Mouse (Mus musculus) intestine, embryonic 14.5 days (tissue): ENCODE results near the gene Irf8. TPM values are rescaled to one million over a fixed set of nuclear protein-coding genes. Genes with fewer than 3 reads are reported as not detected.

Source experiments
- ATAC-seq: fragments of 200-750 bp; cut with Nextera tagmentation; replicated peaks from 2 replicates; pipeline ENCODE4 v1.8.0; 2017; ENCODE audit warnings: low read depth, moderate number of reproducible peaks, moderate TSS enrichment, moderate library complexity; ENCODE audit not compliant: low FRiP score, low TSS enrichment
- DNase-seq: peaks from one replicate; pipeline ENCODE4 v3.0.0-alpha.2; 2018; ENCODE audit warnings: low spot score
- H3K27ac ChIP-seq: fragments of 300-500 bp; sonication (generic); 2 replicates; pipeline ENCODE4 v1.5.1; 2014; ENCODE audit warnings: low read depth, mild to moderate bottlenecking, control low read depth
- H3K27me3 ChIP-seq: fragments of 300-500 bp; sonication (generic); replicated peaks from 2 replicates; pipeline ENCODE4 v1.6.1; 2014; ENCODE audit warnings: low read length, control low read depth; ENCODE audit not compliant: control insufficient read depth, insufficient read depth
- H3K36me3 ChIP-seq: fragments of 300-500 bp; sonication (generic); 2 replicates; pipeline ENCODE4 v1.6.1; 2014; ENCODE audit warnings: low read length, control low read depth; ENCODE audit not compliant: control insufficient read depth, insufficient read depth
- H3K4me1 ChIP-seq: fragments of 300-500 bp; sonication (generic); replicated peaks from 2 replicates; pipeline ENCODE4 v1.6.1; 2014; ENCODE audit warnings: low read length, control low read depth, mixed read lengths; ENCODE audit not compliant: control insufficient read depth, insufficient read depth
- H3K4me2 ChIP-seq: fragments of 300-500 bp; sonication (generic); 2 replicates; pipeline ENCODE4 v1.6.1; 2014; ENCODE audit warnings: low read length
- H3K4me3 ChIP-seq: fragments of 300-500 bp; sonication (generic); 2 replicates; pipeline ENCODE4 v1.5.1; 2014; ENCODE audit warnings: low read depth, low read length, control low read depth, mixed read lengths
- H3K9ac ChIP-seq: fragments of 300-500 bp; sonication (generic); 2 replicates; pipeline ENCODE4 v1.6.1; 2014; ENCODE audit warnings: mild to moderate bottlenecking, low read length
- H3K9me3 ChIP-seq: fragments of 300-500 bp; sonication (generic); 2 replicates; pipeline ENCODE4 v1.6.1; 2016; ENCODE audit warnings: low read length, control low read depth; ENCODE audit not compliant: control insufficient read depth
- WGBS: fragments of 180-500 bp; shearing (Covaris S2); extraction: QIAGEN DNeasy Blood & Tissue Kit; methylation state at CpG from one replicate; pipeline ENCODE4 v1.1.7; 2014; 5-methylcytosine and 5-hydroxymethylcytosine counted together
- polyA plus RNA-seq: library from polyadenylated mRNA; unstranded; fragments of >200 nt; fragmentation: Nextera tagmentation; extraction: Ambion mirVana; gene quantifications from 2 replicates; pipeline ENCODE4 v1.2.1, GENCODE M21; 2014

Gene Irf8
- polyA plus RNA-seq, 1 experiment from 2014 or later = 32.2 TPM

- H3K27me3 ChIP-seq = no peaks in the 10 kb centered on the region
- no peaks in the 10 kb centered on the region for H3K4me1 ChIP-seq
- 55% methylated on average over 5 of the region's 5 CpGs for WGBS
- no peaks in the 10 kb centered on the region for H3K9me3 ChIP-seq
- ATAC-seq (no peak), DNase-seq (no peak)
- no peak overlapping the region for H3K9ac ChIP-seq
- no peak overlapping the region for H3K27ac ChIP-seq
- H3K4me3 ChIP-seq = no peak overlapping the region
- no peak overlapping the region for H3K4me2 ChIP-seq
- no peaks in the 10 kb centered on the region for H3K36me3 ChIP-seq
Observed at GRCm38 (mm10) chr8:120763267-120763666, 27.1 kb downstream of the Irf8 start.

- Histone ChIP-seq H3K4me3 (no peak overlapping the region), H3K9me3 (no peaks in the 10 kb centered on the region), H3K4me2 (no peak overlapping the region), H3K4me1 (no peaks in the 10 kb centered on the region; the same call in 1 of the 2 replicates), H3K36me3 (no peaks in the 10 kb centered on the region), H3K27me3 (no peaks in the 10 kb centered on the region), H3K9ac (no peak overlapping the region), H3K27ac (no peak overlapping the region)
- DNase-seq (no peak), ATAC-seq (no peak)
Observed at GRCm38 (mm10) chr8:120764638-120765037, 28.5 kb downstream of the Irf8 start.

- Histone ChIP-seq H3K27me3 (no peaks in the 10 kb centered on the region), H3K36me3 (no peaks in the 10 kb centered on the region), H3K9me3 (no peaks in the 10 kb centered on the region), H3K4me3 (no peak overlapping the region), H3K27ac (no peak overlapping the region), H3K9ac (no peak overlapping the region), H3K4me2 (no peak overlapping the region), H3K4me1 (no peaks in the 10 kb centered on the region; the same call in 1 of the 2 replicates)
- DNase-seq (no peak), ATAC-seq (no peak)
- 52% methylated on average over 3 of the region's 3 CpGs for WGBS
Observed at GRCm38 (mm10) chr8:120766622-120767021, 30.5 kb downstream of the Irf8 start.

- Histone ChIP-seq H3K4me3 (no peak overlapping the region), H3K4me2 (no peak overlapping the region), H3K4me1 (no peaks in the 10 kb centered on the region; the same call in 1 of the 2 replicates), H3K36me3 (no peaks in the 10 kb centered on the region), H3K27ac (no peak overlapping the region), H3K9ac (no peak overlapping the region), H3K9me3 (no peaks in the 10 kb centered on the region), H3K27me3 (no peaks in the 10 kb centered on the region)
- DNase-seq (no peak), ATAC-seq (no peak)
- 70% methylated on average over 12 of the region's 12 CpGs for WGBS
Observed at GRCm38 (mm10) chr8:120768454-120769218, 32.5 kb downstream of the Irf8 start.

GRCm38 (mm10) chr8:120777184-120777583, 41.0 kb downstream of the Irf8 start:
- Histone ChIP-seq H3K9ac (no peak overlapping the region), H3K27ac (no peak overlapping the region), H3K36me3 (no peaks in the 10 kb centered on the region), H3K4me2 (no peak overlapping the region), H3K4me1 (no peaks in the 10 kb centered on the region), H3K4me3 (no peak overlapping the region), H3K9me3 (no peaks in the 10 kb centered on the region), H3K27me3 (no peaks in the 10 kb centered on the region)
- ATAC-seq (no peak), DNase-seq (no peak)
- 92% methylated on average over 10 of the region's 10 CpGs for WGBS

DNA sequence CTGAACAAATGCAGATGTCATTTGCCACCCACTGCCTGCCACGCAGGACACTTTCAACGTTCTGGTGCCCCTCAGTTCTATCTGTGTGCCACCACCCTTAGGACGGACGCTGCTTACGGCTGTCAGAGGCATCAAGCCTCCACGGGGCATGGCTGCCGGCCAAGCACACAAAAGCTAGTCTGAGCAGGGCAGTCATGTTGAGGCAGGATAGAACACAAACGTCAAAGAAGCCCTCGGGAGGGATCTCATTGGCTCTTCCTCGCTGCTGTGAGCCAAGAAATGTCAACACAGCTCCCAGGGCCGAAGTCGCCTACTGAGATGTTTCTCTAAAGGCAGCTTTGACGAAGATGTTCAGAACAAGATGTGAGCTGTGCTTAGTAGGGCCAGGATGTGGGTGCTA, 41.6 kb downstream of the Irf8 start:
- Histone ChIP-seq H3K27me3 (no peaks in the 10 kb centered on the region), H3K27ac (no peak overlapping the region), H3K4me2 (no peak overlapping the region), H3K9me3 (no peaks in the 10 kb centered on the region), H3K36me3 (no peaks in the 10 kb centered on the region), H3K9ac (no peak overlapping the region), H3K4me3 (no peak overlapping the region), H3K4me1 (no peaks in the 10 kb centered on the region)
- no peak for DNase-seq
- 56% methylated on average over 13 of the region's 13 CpGs for WGBS
- no peak for ATAC-seq

GRCm38 (mm10) chr8:120779106-120779505, 42.9 kb downstream of the Irf8 start:
- no peak for ATAC-seq
- Histone ChIP-seq H3K9ac (no peak overlapping the region), H3K4me1 (no peaks in the 10 kb centered on the region), H3K9me3 (no peaks in the 10 kb centered on the region), H3K4me3 (no peak overlapping the region), H3K27ac (no peak overlapping the region), H3K36me3 (no peaks in the 10 kb centered on the region), H3K27me3 (no peaks in the 10 kb centered on the region), H3K4me2 (no peak overlapping the region)
- WGBS = 94% methylated on average over 7 of the region's 7 CpGs
- no peak for DNase-seq

DNA sequence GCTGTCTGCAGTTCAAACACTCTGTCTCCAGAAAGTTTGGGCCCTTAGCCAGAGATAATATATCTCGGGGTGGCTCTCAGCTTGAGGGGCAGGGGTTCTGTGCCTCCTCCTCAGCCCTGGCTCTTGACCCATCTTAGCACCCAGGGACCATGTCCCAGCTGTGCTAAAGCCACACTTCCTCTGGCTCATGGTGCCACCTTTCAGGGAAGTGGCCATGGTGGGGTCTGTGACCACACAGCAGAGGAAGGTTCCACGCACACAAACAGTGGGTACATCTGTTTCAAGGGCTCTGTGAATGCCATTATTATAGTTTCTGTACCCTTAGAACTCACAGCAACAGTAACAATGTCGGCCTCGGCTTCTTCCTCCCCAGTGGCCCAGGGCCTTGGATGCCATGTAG, 47.6 kb downstream of the Irf8 start:
- H3K4me1 ChIP-seq = no peaks in the 10 kb centered on the region
- no peak for ATAC-seq
- no peak for DNase-seq

DNA sequence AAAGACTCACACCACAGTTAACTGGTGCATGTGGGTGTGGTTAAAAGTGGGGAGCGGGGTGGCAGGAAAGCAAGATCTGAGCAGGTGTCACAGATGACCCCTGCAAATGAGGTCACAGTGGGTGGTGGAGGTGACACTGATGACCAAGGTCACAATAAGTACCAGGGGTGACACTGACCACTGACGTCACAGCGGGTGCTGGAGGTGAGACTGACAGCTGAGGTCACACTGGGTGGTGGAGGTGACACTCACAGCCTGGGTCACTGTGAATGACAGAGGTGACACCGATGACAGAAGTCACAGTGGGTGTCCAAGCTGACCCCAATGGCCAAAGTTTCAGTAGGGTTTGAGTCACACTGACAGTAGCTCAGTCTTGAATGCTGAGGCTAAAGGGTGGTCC, 50.6 kb downstream of the Irf8 start:
- no peaks in the 10 kb centered on the region for H3K36me3 ChIP-seq

More for the DNA sequence above, 47.6 kb downstream of the Irf8 start:
- Histone ChIP-seq H3K4me2 (no peak overlapping the region), H3K4me3 (no peak overlapping the region), H3K9ac (no peak overlapping the region), H3K9me3 (no peaks in the 10 kb centered on the region), H3K36me3 (no peaks in the 10 kb centered on the region), H3K27me3 (no peaks in the 10 kb centered on the region), H3K27ac (no peak overlapping the region)
- 86% methylated on average over 4 of the region's 4 CpGs for whole genome bisulfite sequencing

More for the DNA sequence above, 50.6 kb downstream of the Irf8 start:
- no peak for ATAC-seq
- no peak overlapping the region for H3K9ac ChIP-seq
- H3K27ac ChIP-seq = no peak overlapping the region
- no peaks in the 10 kb centered on the region for H3K9me3 ChIP-seq
- H3K4me2 ChIP-seq = no peak overlapping the region
- H3K4me3 ChIP-seq = no peak overlapping the region
- no peaks in the 10 kb centered on the region for H3K4me1 ChIP-seq
- no peak for DNase-seq
- 77% methylated on average over 4 of the region's 4 CpGs for WGBS
- H3K27me3 ChIP-seq = no peaks in the 10 kb centered on the region
